Mouse (Mus musculus): Measurements from ENCODE around the gene Ankrd11. TPM values are rescaled to one million over a fixed set of nuclear protein-coding genes. Genes with fewer than 3 reads are reported as not detected.

The Ankrd11 gene
- polyA plus RNA-seq, 1 experiment: 48.7 TPM

- DNase-seq (ENCODE audit: low read depth): no peak
Measured at GRCm38 (mm10) chr8:122962046-122962445, 80.0 kb downstream of the Ankrd11 start.

- no peak for DNase-seq (ENCODE audit: low read depth)
Measured at GRCm38 (mm10) chr8:122961458-122961857, 80.6 kb downstream of the Ankrd11 start.

GRCm38 (mm10) chr8:122960932-122961331, 81.1 kb downstream of the Ankrd11 start:
- no peak for DNase-seq (ENCODE audit: low read depth)

GRCm38 (mm10) chr8:122960323-122960722, 81.8 kb downstream of the Ankrd11 start:
- no peak for DNase-seq (ENCODE audit: low read depth)

- DNase-seq (ENCODE audit: low read depth): no peak
Measured at GRCm38 (mm10) chr8:122955997-122956396, 86.1 kb downstream of the Ankrd11 start.

GRCm38 (mm10) chr8:122955195-122955594, 86.9 kb downstream of the Ankrd11 start:
- no peak for DNase-seq (ENCODE audit: low read depth)

- no peak for DNase-seq (ENCODE audit: low read depth)
Measured at GRCm38 (mm10) chr8:122954090-122954799, 87.8 kb downstream of the Ankrd11 start.

- no peak for DNase-seq (ENCODE audit: low read depth)
Measured at GRCm38 (mm10) chr8:122953028-122953427, 89.0 kb downstream of the Ankrd11 start.

GRCm38 (mm10) chr8:122951456-122951855, 90.6 kb downstream of the Ankrd11 start:
- no peak for DNase-seq (ENCODE audit: low read depth)

- no peak for DNase-seq (ENCODE audit: low read depth)
Measured at GRCm38 (mm10) chr8:122949701-122950100, 92.4 kb downstream of the Ankrd11 start.

GRCm38 (mm10) chr8:122945775-122946174, 96.3 kb downstream of the Ankrd11 start:
- DNase-seq (ENCODE audit: low read depth): no peak

- no peak for DNase-seq (ENCODE audit: low read depth)
Measured at GRCm38 (mm10) chr8:122942803-122943713, 99.0 kb downstream of the Ankrd11 start.

- no peak for DNase-seq (ENCODE audit: low read depth)
Measured at GRCm38 (mm10) chr8:122938591-122938990, 103.5 kb downstream of the Ankrd11 start.

- DNase-seq (ENCODE audit: low read depth): no peak
Measured at GRCm38 (mm10) chr8:122938170-122938569, 103.9 kb downstream of the Ankrd11 start.

GRCm38 (mm10) chr8:122937545-122938053, 104.5 kb downstream of the Ankrd11 start:
- no peak for DNase-seq (ENCODE audit: low read depth)

GRCm38 (mm10) chr8:122935912-122936311, 106.2 kb downstream of the Ankrd11 start:
- no peak for DNase-seq (ENCODE audit: low read depth)

GRCm38 (mm10) chr8:122935118-122935517, 107.0 kb downstream of the Ankrd11 start:
- no peak for DNase-seq (ENCODE audit: low read depth)

- no peak for DNase-seq (ENCODE audit: low read depth)
Measured at GRCm38 (mm10) chr8:122933973-122934372, 108.1 kb downstream of the Ankrd11 start.

- no peak for DNase-seq (ENCODE audit: low read depth)
Measured at GRCm38 (mm10) chr8:122932561-122932959, 109.5 kb downstream of the Ankrd11 start.

- DNase-seq (ENCODE audit: low read depth): peak; percentile 60
Measured at GRCm38 (mm10) chr8:122931834-122932560, 110.1 kb downstream of the Ankrd11 start.

- no peak for DNase-seq (ENCODE audit: low read depth)
Measured at GRCm38 (mm10) chr8:122928631-122929224, 113.3 kb downstream of the Ankrd11 start.

All from gonadal fat pad, adult 2 months (tissue).